Mouse (Mus musculus) frontal cortex, postnatal 10 days (tissue): Measurements from ENCODE around the gene Efna4.

Experiments used
- DNase-seq, 2 experiments: peaks; one replicate each; pipeline ENCODE4 v3.0.0; 2022; ENCODE audit warnings: low spot score in 2 of 2, mixed read lengths in 1 of 2

Gene Efna4

GRCm38 (mm10) chr3:89330948-89331347 is 6.9 kb downstream of the Efna4 start:
- no peak for DNase-seq

- no peak for DNase-seq
Measured at GRCm38 (mm10) chr3:89330346-89330745, 7.5 kb downstream of the Efna4 start.

- no peak for DNase-seq
Measured at GRCm38 (mm10) chr3:89328623-89329022, 9.2 kb downstream of the Efna4 start.

GRCm38 (mm10) chr3:89327371-89327870 is 10.4 kb downstream of the Efna4 start:
- DNase-seq: no peak

GRCm38 (mm10) chr3:89325882-89326281 is 11.9 kb downstream of the Efna4 start:
- no peak for DNase-seq

GRCm38 (mm10) chr3:89322514-89323165 is 15.2 kb downstream of the Efna4 start, which contains the start of gene Efna3:
Gene Efna3, minus strand, starts transcription at chr3:89322965.
- peak; percentile 84 to 88 for DNase-seq

GRCm38 (mm10) chr3:89322131-89322500 is 15.7 kb downstream of the Efna4 start:
- no peak for DNase-seq

- peak; percentile 56 to 65 for DNase-seq
Measured at GRCm38 (mm10) chr3:89321183-89322130, 16.4 kb downstream of the Efna4 start.

GRCm38 (mm10) chr3:89320581-89321182 is 17.1 kb downstream of the Efna4 start:
- peak; percentile 68 to 81 for DNase-seq

- DNase-seq: peak in 1 of 2 experiments; percentile 62
Measured at GRCm38 (mm10) chr3:89319591-89320350, 18.1 kb downstream of the Efna4 start.

GRCm38 (mm10) chr3:89318971-89319590 is 18.7 kb downstream of the Efna4 start:
- DNase-seq: no peak

- DNase-seq: no peak
Measured at GRCm38 (mm10) chr3:89318316-89318715, 19.5 kb downstream of the Efna4 start.

GRCm38 (mm10) chr3:89317246-89317645 is 20.6 kb downstream of the Efna4 start:
- DNase-seq: no peak

- peak; percentile 80 to 86 for DNase-seq
Measured at GRCm38 (mm10) chr3:89316833-89317232, 21.0 kb downstream of the Efna4 start.

GRCm38 (mm10) chr3:89315930-89316831 is 21.6 kb downstream of the Efna4 start:
- DNase-seq: no peak

GRCm38 (mm10) chr3:89315195-89315929 is 22.5 kb downstream of the Efna4 start:
- DNase-seq: peak; percentile 67 to 81

GRCm38 (mm10) chr3:89314791-89315190 is 23.0 kb downstream of the Efna4 start:
- DNase-seq: no peak

GRCm38 (mm10) chr3:89314340-89314739 is 23.5 kb downstream of the Efna4 start:
- DNase-seq: no peak

GRCm38 (mm10) chr3:89308089-89308488 is 29.7 kb downstream of the Efna4 start:
- DNase-seq: peak in 1 of 2 experiments; percentile 49
